Mouse (Mus musculus) embryonic facial prominence, embryonic 14.5 days (tissue): ENCODE data around the gene Gm765. TPM values are rescaled to one million over a fixed set of nuclear protein-coding genes. Genes with fewer than 3 reads are reported as not detected.

Experiments used
- ATAC-seq: fragments of 200-750 bp; cut with Nextera tagmentation; 2 replicates; pipeline ENCODE4 v1.8.0; 2017; ENCODE audit warnings: low read depth, moderate number of reproducible peaks, moderate TSS enrichment
- DNase-seq: peaks from one replicate; pipeline ENCODE4 v3.0.0-alpha.2; 2015; ENCODE audit warnings: low spot score
- H3K27ac ChIP-seq: fragments of 300-500 bp; sonication (generic); replicated peaks from 2 replicates; pipeline ENCODE4 v1.5.1; 2014; ENCODE audit warnings: low read depth, mild to moderate bottlenecking, low read length, moderate library complexity
- H3K27me3 ChIP-seq: fragments of 300-500 bp; sonication (generic); replicated peaks from 2 replicates; pipeline ENCODE4 v1.6.1; 2014; ENCODE audit warnings: low read length; ENCODE audit not compliant: control insufficient read depth, insufficient read depth
- H3K36me3 ChIP-seq: fragments of 300-500 bp; sonication (generic); 2 replicates; pipeline ENCODE4 v1.6.1; 2014; ENCODE audit warnings: low read length, mixed read lengths; ENCODE audit not compliant: control insufficient read depth, insufficient read depth
- H3K4me1 ChIP-seq: fragments of 300-500 bp; sonication (generic); 2 replicates; pipeline ENCODE4 v1.6.1; 2014; ENCODE audit warnings: antibody characterized with exemption, low read length; ENCODE audit not compliant: control insufficient read depth, insufficient read depth
- H3K4me2 ChIP-seq: fragments of 300-500 bp; sonication (generic); 2 replicates; pipeline ENCODE4 v1.6.1; 2014; ENCODE audit warnings: low read depth, mild to moderate bottlenecking, low read length, moderate library complexity, mixed read lengths
- H3K4me3 ChIP-seq: fragments of 300-500 bp; sonication (generic); 2 replicates; pipeline ENCODE4 v1.5.1; 2014; ENCODE audit warnings: low read depth, mild to moderate bottlenecking, low read length
- H3K9ac ChIP-seq: fragments of 300-500 bp; sonication (generic); 2 replicates; pipeline ENCODE4 v1.6.1; 2014; ENCODE audit warnings: low read depth, mild to moderate bottlenecking, low read length, moderate library complexity, mixed read lengths
- H3K9me3 ChIP-seq: fragments of 300-500 bp; sonication (generic); 2 replicates; pipeline ENCODE4 v1.6.1; 2016; ENCODE audit warnings: low read length; ENCODE audit not compliant: control insufficient read depth
- WGBS: fragments of 180-500 bp; shearing (Covaris S2); extraction: QIAGEN DNeasy Blood & Tissue Kit; methylation state at CpG from one replicate; pipeline ENCODE4 v1.1.7; 2014; 5-methylcytosine and 5-hydroxymethylcytosine counted together
- polyA plus RNA-seq: library from polyadenylated mRNA; unstranded; fragments of >200 nt; fragmentation: Nextera tagmentation; extraction: Ambion mirVana; gene quantifications from 2 replicates; pipeline ENCODE4 v1.2.1, GENCODE M21; 2014

Gm765 gene
- polyA plus RNA-seq: 0.18 and 0.21 TPM in 2 replicates

- H3K9ac ChIP-seq: no peak within 1 kb of the TSS
- 81% methylated on average over 5 of the region's 5 CpGs for WGBS
- no peak for DNase-seq
- H3K27me3 ChIP-seq: no peaks in the 10 kb centered on the region
- no peaks in the 10 kb centered on the region for H3K9me3 ChIP-seq
- ATAC-seq: no peak
- H3K4me3 ChIP-seq: no peak within 1 kb of the TSS
- H3K4me2 ChIP-seq: no peak within 1 kb of the TSS
- no peaks in the 10 kb centered on the region for H3K4me1 ChIP-seq
- H3K36me3 ChIP-seq: no peaks in the 10 kb centered on the region
- H3K27ac ChIP-seq: no peak within 1 kb of the TSS
These were observed at the start of gene Gm765 for GRCm38 (mm10) chr6:98342654-98343053. Gene Gm765, minus strand, starts transcription at chr6:98342754.

- ATAC-seq: no peak
- 69% methylated on average over 8 of the region's 8 CpGs for WGBS
- no peak for DNase-seq
These were observed 42.9 kb upstream of the Gm765 start for GRCm38 (mm10) chr6:98385487-98385886.

GRCm38 (mm10) chr6:98384431-98384830 is 41.9 kb upstream of the Gm765 start:
- Histone ChIP-seq H3K4me2 (no peak overlapping the region), H3K9ac (no peak overlapping the region), H3K27me3 (no peaks in the 10 kb centered on the region), H3K27ac (no peak overlapping the region), H3K36me3 (no peaks in the 10 kb centered on the region), H3K4me1 (no peaks in the 10 kb centered on the region), H3K9me3 (no peaks in the 10 kb centered on the region), H3K4me3 (no peak overlapping the region)
- 75% methylated on average over 8 of the region's 8 CpGs for WGBS
- DNase-seq (peak; percentile 20), ATAC-seq (no peak)

More at GRCm38 (mm10) chr6:98385487-98385886, 42.9 kb upstream of the Gm765 start:
- Histone ChIP-seq H3K4me2 (no peak overlapping the region), H3K36me3 (no peaks in the 10 kb centered on the region), H3K27me3 (no peaks in the 10 kb centered on the region), H3K27ac (no peak overlapping the region), H3K9me3 (no peaks in the 10 kb centered on the region), H3K4me3 (no peak overlapping the region), H3K9ac (no peak overlapping the region), H3K4me1 (no peaks in the 10 kb centered on the region)

GRCm38 (mm10) chr6:98383411-98383810 is 40.9 kb upstream of the Gm765 start:
- H3K27ac ChIP-seq: no peak overlapping the region
- no peak overlapping the region for H3K4me2 ChIP-seq
- no peaks in the 10 kb centered on the region for H3K27me3 ChIP-seq
- no peaks in the 10 kb centered on the region for H3K9me3 ChIP-seq
- ATAC-seq (no peak), DNase-seq (peak; percentile 78)
- H3K4me1 ChIP-seq: no peaks in the 10 kb centered on the region
- no peak overlapping the region for H3K4me3 ChIP-seq
- H3K36me3 ChIP-seq: no peaks in the 10 kb centered on the region
- WGBS: 38% methylated on average over 6 of the region's 6 CpGs
- H3K9ac ChIP-seq: no peak overlapping the region

GRCm38 (mm10) chr6:98366199-98366598 is 23.6 kb upstream of the Gm765 start:
- WGBS: 69% methylated on average over 4 of the region's 4 CpGs
- no peak overlapping the region for H3K9ac ChIP-seq
- no peak overlapping the region for H3K4me3 ChIP-seq
- no peak for ATAC-seq
- H3K27ac ChIP-seq: no peak overlapping the region
- H3K9me3 ChIP-seq: no peaks in the 10 kb centered on the region
- H3K4me1 ChIP-seq: no peaks in the 10 kb centered on the region
- no peak for DNase-seq
- H3K27me3 ChIP-seq: no peaks in the 10 kb centered on the region
- H3K4me2 ChIP-seq: no peak overlapping the region
- no peaks in the 10 kb centered on the region for H3K36me3 ChIP-seq

GRCm38 (mm10) chr6:98355271-98355670 is 12.7 kb upstream of the Gm765 start:
- Histone ChIP-seq H3K4me3 (no peak overlapping the region), H3K36me3 (no peaks in the 10 kb centered on the region), H3K27me3 (no peaks in the 10 kb centered on the region), H3K9ac (no peak overlapping the region), H3K9me3 (no peaks in the 10 kb centered on the region), H3K4me1 (no peaks in the 10 kb centered on the region), H3K4me2 (no peak overlapping the region), H3K27ac (no peak overlapping the region)
- WGBS: 80% methylated on average over 5 of the region's 5 CpGs
- DNase-seq (peak; percentile 13), ATAC-seq (no peak)

- no peaks in the 10 kb centered on the region for H3K4me1 ChIP-seq
- H3K36me3 ChIP-seq: no peaks in the 10 kb centered on the region
- WGBS: 81% methylated on average over 3 of the region's 3 CpGs
- no peaks in the 10 kb centered on the region for H3K27me3 ChIP-seq
- no peak overlapping the region for H3K4me2 ChIP-seq
- H3K27ac ChIP-seq: no peak overlapping the region
- H3K9me3 ChIP-seq: no peaks in the 10 kb centered on the region
- ATAC-seq: no peak
- H3K4me3 ChIP-seq: no peak overlapping the region
- H3K9ac ChIP-seq: no peak overlapping the region
- no peak for DNase-seq
These were observed 10.7 kb upstream of the Gm765 start for GRCm38 (mm10) chr6:98353285-98353684.

GRCm38 (mm10) chr6:98332714-98333113 is 9.8 kb downstream of the Gm765 start:
- H3K27ac ChIP-seq: no peak overlapping the region
- H3K27me3 ChIP-seq: no peaks in the 10 kb centered on the region
- H3K9ac ChIP-seq: no peak overlapping the region
- no peak overlapping the region for H3K4me2 ChIP-seq
- 84% methylated on average over 2 of the region's 2 CpGs for WGBS
- ATAC-seq: no peak
- H3K9me3 ChIP-seq: no peaks in the 10 kb centered on the region
- DNase-seq: no peak
- H3K36me3 ChIP-seq: no peaks in the 10 kb centered on the region
- H3K4me3 ChIP-seq: no peak overlapping the region
- H3K4me1 ChIP-seq: no peaks in the 10 kb centered on the region

GRCm38 (mm10) chr6:98311659-98312058 is 30.9 kb downstream of the Gm765 start:
- Histone ChIP-seq H3K9ac (no peak overlapping the region), H3K4me3 (no peak overlapping the region), H3K4me2 (no peak overlapping the region), H3K36me3 (no peaks in the 10 kb centered on the region), H3K4me1 (no peaks in the 10 kb centered on the region), H3K9me3 (no peaks in the 10 kb centered on the region), H3K27ac (no peak overlapping the region), H3K27me3 (no peaks in the 10 kb centered on the region)
- DNase-seq (no peak), ATAC-seq (no peak)
- 84% methylated on average over 5 of the region's 5 CpGs for WGBS
